ENCODE assay signal across 13 mouse cellular contexts in genomic region chr5:91909010-91909620, GRCm38 (mm10). TPM values are rescaled to one million over a fixed set of nuclear protein-coding genes. Genes with fewer than 3 reads are reported as not detected.
A peak's percentile ranks its signal among the peaks of the same experiment; 100 is the strongest.
DNase-seq lines count a peak whose midpoint lies in the region; ATAC-seq and TF ChIP-seq lines count a peak whose summit lies in the region.
"Had no signal": no experiment of that assay in that cellular context is flagged by ENCODE, and none has a peak within 500 bp of the region (broad histone marks: within the 10 kb centered on the region; RNA-seq: fewer than 3 reads in every experiment).

No protein-coding gene starts in this region.

- no peak overlapping the region for H3K27ac ChIP-seq in left cerebral cortex, adult 2 months
- H3K27ac ChIP-seq in gastrocnemius, adult 2 months: no peak overlapping the region
- no peak overlapping the region for H3K27ac ChIP-seq in midbrain, postnatal 0 days (ENCODE audit: low read depth, low read length)
- H3K27ac ChIP-seq: embryonic facial prominence, embryonic 12.5 days; limb, embryonic 12.5 days had no signal

- H3K4me2 ChIP-seq in midbrain, postnatal 0 days (ENCODE audit: low read depth, low read length, poor library complexity, severe bottlenecking): no peak overlapping the region
- H3K4me2 ChIP-seq: embryonic facial prominence, embryonic 12.5 days; limb, embryonic 12.5 days had no signal

- H3K9ac ChIP-seq in midbrain, postnatal 0 days (replicated peaks; ENCODE audit: low read length, poor library complexity, severe bottlenecking): no peak overlapping the region
- H3K9ac ChIP-seq: embryonic facial prominence, embryonic 12.5 days; limb, embryonic 12.5 days had no signal

- WGBS in midbrain, postnatal 0 days: 36% methylated on average over 10 of the region's 10 CpGs

- H3K27me3 ChIP-seq in midbrain, postnatal 0 days (ENCODE audit: insufficient read depth, low read length): no peaks in the 10 kb centered on the region
- H3K27me3 ChIP-seq: embryonic facial prominence, embryonic 12.5 days; limb, embryonic 12.5 days had no signal

- TF ChIP-seq CTCF in left cerebral cortex, adult 2 months (IDR thresholded peaks at IDR 0.05): no peak
- no peak for TF ChIP-seq CTCF in gastrocnemius, adult 2 months (IDR thresholded peaks at IDR 0.05)
- no peak for TF ChIP-seq CTCF in midbrain, postnatal 0 days (IDR thresholded peaks at IDR 0.05)

- no peaks in the 10 kb centered on the region for H3K36me3 ChIP-seq in midbrain, postnatal 0 days (ENCODE audit: insufficient read depth, low read length)
- H3K36me3 ChIP-seq: embryonic facial prominence, embryonic 12.5 days; limb, embryonic 12.5 days had no signal

- intact Hi-C loops in left cerebral cortex, postnatal 4 days (cut with DNase I): no loop called here
- intact Hi-C loops in left cerebral cortex, adult 2 months (cut with DNase I): no loop called here
- intact Hi-C loops in gastrocnemius, adult 2 months (cut with DNase I): no loop called here

- no peaks in the 10 kb centered on the region for H3K9me3 ChIP-seq in midbrain, postnatal 0 days (ENCODE audit: low read length)
- H3K9me3 ChIP-seq: embryonic facial prominence, embryonic 12.5 days; limb, embryonic 12.5 days had no signal

- H3K4me1 ChIP-seq in midbrain, postnatal 0 days (ENCODE audit: insufficient read depth, low read length): no peaks in the 10 kb centered on the region
- H3K4me1 ChIP-seq: embryonic facial prominence, embryonic 12.5 days; limb, embryonic 12.5 days had no signal

- ATAC-seq in midbrain, postnatal 0 days (ENCODE audit: low FRiP score): 0 out of 2 replicates have a peak, but pooled peaks have one; percentile 39
- no peak for ATAC-seq in monocyte, adult 5-6 weeks (replicated peaks; ENCODE audit: insufficient number of reproducible peaks, low FRiP score, low TSS enrichment, poor library complexity, severe bottlenecking)

- DNase-seq in frontal cortex, postnatal 14 days (ENCODE audit: low spot score in 2 of 2): peak; percentile 13 to 14
- no peak for DNase-seq in frontal cortex, postnatal 25 days (ENCODE audit: low spot score in 2 of 2)
- DNase-seq in left cerebral cortex, postnatal 4 days: peak; percentile 75
- DNase-seq in left cerebral cortex, adult 2 months (ENCODE audit: extremely low spot score in 1 of 2, low spot score in 2 of 2): no peak
- peak; percentile 65 for DNase-seq in gastrocnemius, adult 2 months
- DNase-seq in midbrain, postnatal 0 days (ENCODE audit: low spot score): peak; percentile 42
- DNase-seq in layer of hippocampus, postnatal 25 days (ENCODE audit: extremely low spot score in 1 of 2, low spot score in 1 of 2): no peak
- DNase-seq: adrenal gland, adult 2 months; kidney, postnatal 10 days; lung, postnatal 4 days had no signal

- no peak overlapping the region for H3K4me3 ChIP-seq in left cerebral cortex, adult 2 months
- H3K4me3 ChIP-seq in gastrocnemius, adult 2 months: no peak overlapping the region
- no peak overlapping the region for H3K4me3 ChIP-seq in midbrain, postnatal 0 days (ENCODE audit: low read depth, low read length)
- H3K4me3 ChIP-seq: embryonic facial prominence, embryonic 12.5 days; limb, embryonic 12.5 days had no signal

RNA-seq across cellular contexts. Expression of gene Rchy1, which starts 53.8 kb away (rescaled TPM):
- total RNA-seq in left cerebral cortex, postnatal 4 days (2021): 10 to 100 TPM; 43.8 to 47.8 TPM
- total RNA-seq in left cerebral cortex, adult 2 months (2021): 10 to 100 TPM; 37.3 to 38.1 TPM
- total RNA-seq in gastrocnemius, adult 2 months (2021): 10 to 100 TPM; 28.2 to 31.2 TPM
- 36.2 and 42.7 TPM in 2 replicates for total RNA-seq in midbrain, postnatal 0 days (2014; rRNA removed)
- 66.8 and 67.5 TPM in 2 replicates for polyA plus RNA-seq in midbrain, postnatal 0 days (2015; fragmentation: Nextera tagmentation; extraction: Ambion mirVana)
- 10 to 100 TPM; 49.0 to 52.6 TPM for total RNA-seq in layer of hippocampus, postnatal 25 days (2021)
- total RNA-seq in monocyte, adult 5-6 weeks (2017): 68.7 to 110 TPM (median 81.9 TPM) in 3 replicates

Comparison
In these comparisons a context has a peak if more than half of its experiments do, and no peak if none do; other contexts are left out.
1. DNase-seq: peak in frontal cortex, postnatal 14 days (2 of 2), left cerebral cortex, postnatal 4 days (single experiment), gastrocnemius, adult 2 months (single experiment) and midbrain, postnatal 0 days (single experiment); none in frontal cortex, postnatal 25 days (0 of 2), left cerebral cortex, adult 2 months (0 of 2) and layer of hippocampus, postnatal 25 days (0 of 2).